Mouse (Mus musculus) heart, postnatal 0 days (tissue): ENCODE data around the gene Hoxd8. TPM values are rescaled to one million over a fixed set of nuclear protein-coding genes. Genes with fewer than 3 reads are reported as not detected.

Experiments used
- ATAC-seq: fragments of 200-750 bp; cut with Nextera tagmentation; 2 replicates; pipeline ENCODE4 v1.8.0; 2017; ENCODE audit warnings: low read depth, moderate number of reproducible peaks, moderate library complexity; ENCODE audit not compliant: insufficient read depth
- DNase-seq: peaks from one replicate; pipeline ENCODE4 v3.0.0-alpha.2; 2016; ENCODE audit warnings: low spot score
- H3K27ac ChIP-seq: fragments of 300-500 bp; sonication (generic); 2 replicates; pipeline ENCODE4 v1.5.1; 2014; ENCODE audit warnings: low read depth, mild to moderate bottlenecking
- H3K27me3 ChIP-seq: fragments of 300-500 bp; sonication (generic); 2 replicates; pipeline ENCODE4 v1.6.1; 2014; ENCODE audit warnings: low read length, mixed read lengths; ENCODE audit not compliant: control insufficient read depth, insufficient read depth
- H3K36me3 ChIP-seq: fragments of 300-500 bp; sonication (generic); replicated peaks from 2 replicates; pipeline ENCODE4 v1.6.1; 2014; ENCODE audit warnings: low read length, mixed read lengths; ENCODE audit not compliant: control insufficient read depth, insufficient read depth
- H3K4me1 ChIP-seq: fragments of 300-500 bp; sonication (generic); 2 replicates; pipeline ENCODE4 v1.6.1; 2014; ENCODE audit warnings: antibody characterized with exemption; ENCODE audit not compliant: control insufficient read depth, insufficient read depth
- H3K4me2 ChIP-seq: fragments of 300-500 bp; sonication (generic); 2 replicates; pipeline ENCODE4 v1.6.1; 2014; ENCODE audit warnings: low read depth, mild to moderate bottlenecking, low read length, moderate library complexity
- H3K4me3 ChIP-seq: fragments of 300-500 bp; sonication (generic); 2 replicates; pipeline ENCODE4 v1.5.1; 2014; ENCODE audit warnings: low read depth, low read length
- H3K9ac ChIP-seq: fragments of 300-500 bp; sonication (generic); replicated peaks from 2 replicates; pipeline ENCODE4 v1.6.1; 2014; ENCODE audit warnings: low read depth, low read length, mixed read lengths
- H3K9me3 ChIP-seq: fragments of 300-500 bp; sonication (generic); replicated peaks from 2 replicates; pipeline ENCODE4 v1.6.1; 2016; ENCODE audit warnings: low read length; ENCODE audit not compliant: control insufficient read depth
- CTCF ChIP-seq: IDR thresholded peaks from 2 replicates; pipeline ENCODE4 v1.5.1; 2016; ENCODE audit warnings: antibody characterized with exemption, control low read depth, low read depth
- EP300 ChIP-seq: IDR thresholded peaks from 2 replicates; pipeline ENCODE4 v1.6.1; 2016; ENCODE audit warnings: antibody characterized with exemption, low read depth
- WGBS: fragments of 180-500 bp; shearing (Covaris S2); extraction: QIAGEN DNeasy Blood & Tissue Kit; methylation state at CpG from one replicate; pipeline ENCODE4 v1.1.7; 2014; 5-methylcytosine and 5-hydroxymethylcytosine counted together
- microRNA counts: library from miRNA; unstranded; fragments of <30 nt; microRNA quantifications from one replicate; lab custom pipeline; 2015
- microRNA-seq: library from miRNA; unstranded; fragments of <30 nt; microRNA quantifications from one replicate; pipeline ENCODE4, GENCODE M21; 2016
- polyA plus RNA-seq: library from polyadenylated mRNA; unstranded; fragments of >200 nt; fragmentation: Nextera tagmentation; extraction: Ambion mirVana; gene quantifications from 2 replicates; pipeline ENCODE4 v1.2.1, GENCODE M21; 2015
- total RNA-seq: library from RNA; depleted of rRNA; stranded (reverse); fragments of >200 nt; gene quantifications from 2 replicates; pipeline ENCODE4 v1.2.3, GENCODE M21; 2014; ENCODE audit warnings: low replicate concordance; rRNA removed

Hoxd8 gene
- total and polyA plus RNA-seq, 2 experiments from 2014 or later, result 0.23 to 1.5 TPM

- 75% methylated on average over 1 of the region's 1 CpGs for WGBS
- no peak overlapping the region for H3K27ac ChIP-seq
- peaks cover 99% of the 10 kb centered on the region for H3K27me3 ChIP-seq
- DNase-seq, result no peak
- no peak overlapping the region for H3K4me3 ChIP-seq
- ATAC-seq, result no peak
- H3K9me3 ChIP-seq, result no peaks in the 10 kb centered on the region
- TF ChIP-seq CTCF (no peak), EP300 (no peak)
- no peak overlapping the region for H3K9ac ChIP-seq
- H3K4me2 ChIP-seq, result no peak overlapping the region
- H3K36me3 ChIP-seq, result no peaks in the 10 kb centered on the region
- H3K4me1 ChIP-seq, result peaks cover 4% of the 10 kb centered on the region; the same call in 1 of the 2 replicates
Measured at GRCm38 (mm10) chr2:74751861-74752260, 47.4 kb downstream of the Hoxd8 start.

- Histone ChIP-seq H3K9me3 (no peaks in the 10 kb centered on the region), H3K4me2 (peak overlapping the region; percentile 45), H3K27me3 (peaks cover 99% of the 10 kb centered on the region), H3K9ac (no peak overlapping the region), H3K4me3 (peak overlapping the region; percentile 25), H3K4me1 (peaks cover 4% of the 10 kb centered on the region; the same call in 1 of the 2 replicates), H3K27ac (no peak overlapping the region), H3K36me3 (no peaks in the 10 kb centered on the region)
- no peak for DNase-seq
- WGBS, result 4% methylated on average over 45 of the region's 45 CpGs
- TF ChIP-seq EP300, result no peak
- no peak for TF ChIP-seq CTCF
- ATAC-seq, result no peak
Measured at GRCm38 (mm10) chr2:74752431-74753174, 48.2 kb downstream of the Hoxd8 start.

GRCm38 (mm10) chr2:74753175-74753523 is 48.7 kb downstream of the Hoxd8 start:
- TF ChIP-seq EP300, result no peak
- no peak for TF ChIP-seq CTCF
- Histone ChIP-seq H3K4me1 (peaks cover 4% of the 10 kb centered on the region; the same call in 1 of the 2 replicates), H3K9ac (no peak overlapping the region), H3K27me3 (peaks cover 99% of the 10 kb centered on the region), H3K27ac (no peak overlapping the region), H3K4me2 (peak overlapping the region; percentile 45), H3K9me3 (no peaks in the 10 kb centered on the region), H3K36me3 (no peaks in the 10 kb centered on the region), H3K4me3 (peak overlapping the region; percentile 25)
- WGBS, result 2% methylated on average over 25 of the region's 25 CpGs
- DNase-seq, result no peak
- no peak for ATAC-seq

DNA sequence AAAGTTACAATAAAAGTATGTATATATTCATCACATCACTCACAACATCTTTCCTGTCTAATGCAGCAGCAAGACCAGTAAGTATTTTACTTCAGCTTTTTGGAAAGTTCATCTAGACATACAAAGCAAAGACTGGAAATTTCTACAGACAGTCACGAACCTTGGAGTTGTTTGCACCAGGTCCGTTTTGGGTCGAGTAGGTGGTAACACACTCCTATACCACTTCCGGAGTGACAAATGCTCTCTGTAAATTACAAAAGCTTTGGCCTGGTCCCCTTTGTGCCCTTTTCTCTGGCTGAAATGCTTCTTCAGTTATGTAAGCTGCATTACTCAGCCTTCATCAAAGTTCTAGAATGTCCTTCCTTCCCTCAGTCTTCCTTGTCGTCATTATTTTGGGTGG is 49.3 kb downstream of the Hoxd8 start:
- Histone ChIP-seq H3K9me3 (no peaks in the 10 kb centered on the region), H3K9ac (no peak overlapping the region), H3K4me2 (no peak overlapping the region), H3K27me3 (peaks cover 93% of the 10 kb centered on the region), H3K36me3 (no peaks in the 10 kb centered on the region), H3K27ac (no peak overlapping the region), H3K4me3 (no peak overlapping the region), H3K4me1 (peaks cover 4% of the 10 kb centered on the region; the same call in 1 of the 2 replicates)
- TF ChIP-seq CTCF (no peak), EP300 (no peak)
- no peak for ATAC-seq
- WGBS, result 42% methylated on average over 5 of the region's 5 CpGs
- no peak for DNase-seq

MicroRNAs within 50 kb of the gene (microRNA counts, 519-probe panel; counts per million panel counts)
- microRNA mmu-miR-10b (lab: Ali Mortazavi, UCI), result 2,187 counts per million, percentile 21 among the panel's probes with 10 or more counts

Small RNA genes lying within 50 kb of the gene (microRNA-seq; reads per million reads assigned to microRNA genes)
- not detected for gene Gm44463
- gene Mir10b, result 1,406 reads per million, percentile 83 among the genes with 10 or more reads in this experiment

Other genes starting within 250 kb of the Hoxd8 start
- 9.0 and 13.9 TPM in 2 replicates for gene Lnpk, start 125.2 kb upstream of the Hoxd8 start, total RNA-seq
- 12.3 and 12.6 TPM in 2 replicates for gene Lnpk, start 125.2 kb upstream of the Hoxd8 start, polyA plus RNA-seq
- gene Evx2, start 45.1 kb upstream of the Hoxd8 start, total RNA-seq, result not detected in 2 replicates
- gene Evx2, start 45.1 kb upstream of the Hoxd8 start, polyA plus RNA-seq, result not detected in 2 replicates
- not detected in 2 replicates for gene Hoxd13, start 36.3 kb upstream of the Hoxd8 start, total RNA-seq
- not detected in 2 replicates for gene Hoxd13, start 36.3 kb upstream of the Hoxd8 start, polyA plus RNA-seq
- not detected in 2 replicates for gene Hoxd12, start 29.6 kb upstream of the Hoxd8 start, total RNA-seq
- gene Hoxd12, start 29.6 kb upstream of the Hoxd8 start, polyA plus RNA-seq, result not detected in 2 replicates
- 0.11 TPM in 1 of 2 replicates, not detected in the other for gene Hoxd11, start 25.1 kb upstream of the Hoxd8 start, total RNA-seq
- not detected in 2 replicates for gene Hoxd11, start 25.1 kb upstream of the Hoxd8 start, polyA plus RNA-seq
- gene Hoxd10, start 12.7 kb upstream of the Hoxd8 start, total RNA-seq, result not detected in 2 replicates
- 0.08 TPM in 1 of 2 replicates, not detected in the other for gene Hoxd10, start 12.7 kb upstream of the Hoxd8 start, polyA plus RNA-seq
- 0.84 TPM in 1 of 2 replicates, not detected in the other for gene Hoxd9, start 6.9 kb upstream of the Hoxd8 start, total RNA-seq
- gene Hoxd9, start 6.9 kb upstream of the Hoxd8 start, polyA plus RNA-seq, result 0.08 and 0.12 TPM in 2 replicates
- gene Hoxd3, start 7.3 kb downstream of the Hoxd8 start, total RNA-seq, result not detected in 2 replicates
- gene Hoxd3, start 7.3 kb downstream of the Hoxd8 start, polyA plus RNA-seq, result 0.04 TPM in 1 of 2 replicates, not detected in the other
- gene Hoxd4, start 7.3 kb downstream of the Hoxd8 start, total RNA-seq, result 0.19 TPM in 1 of 2 replicates, not detected in the other
- 0.05 and 0.11 TPM in 2 replicates for gene Hoxd4, start 7.3 kb downstream of the Hoxd8 start, polyA plus RNA-seq
- gene Gm28230, start 22.1 kb downstream of the Hoxd8 start, total RNA-seq, result 1.6 TPM in 1 of 2 replicates, not detected in the other
- gene Gm28230, start 22.1 kb downstream of the Hoxd8 start, polyA plus RNA-seq, result not detected in 2 replicates
- gene Hoxd1, start 58.4 kb downstream of the Hoxd8 start, total RNA-seq, result not detected in 2 replicates
- gene Hoxd1, start 58.4 kb downstream of the Hoxd8 start, polyA plus RNA-seq, result not detected in 2 replicates
- gene Mtx2, start 121.2 kb downstream of the Hoxd8 start, total RNA-seq, result 154 and 163 TPM in 2 replicates
- 189 and 198 TPM in 2 replicates for gene Mtx2, start 121.2 kb downstream of the Hoxd8 start, polyA plus RNA-seq